Comparison of ENCODE assay signal across 10 mouse cellular contexts in the genomic region with DNA sequence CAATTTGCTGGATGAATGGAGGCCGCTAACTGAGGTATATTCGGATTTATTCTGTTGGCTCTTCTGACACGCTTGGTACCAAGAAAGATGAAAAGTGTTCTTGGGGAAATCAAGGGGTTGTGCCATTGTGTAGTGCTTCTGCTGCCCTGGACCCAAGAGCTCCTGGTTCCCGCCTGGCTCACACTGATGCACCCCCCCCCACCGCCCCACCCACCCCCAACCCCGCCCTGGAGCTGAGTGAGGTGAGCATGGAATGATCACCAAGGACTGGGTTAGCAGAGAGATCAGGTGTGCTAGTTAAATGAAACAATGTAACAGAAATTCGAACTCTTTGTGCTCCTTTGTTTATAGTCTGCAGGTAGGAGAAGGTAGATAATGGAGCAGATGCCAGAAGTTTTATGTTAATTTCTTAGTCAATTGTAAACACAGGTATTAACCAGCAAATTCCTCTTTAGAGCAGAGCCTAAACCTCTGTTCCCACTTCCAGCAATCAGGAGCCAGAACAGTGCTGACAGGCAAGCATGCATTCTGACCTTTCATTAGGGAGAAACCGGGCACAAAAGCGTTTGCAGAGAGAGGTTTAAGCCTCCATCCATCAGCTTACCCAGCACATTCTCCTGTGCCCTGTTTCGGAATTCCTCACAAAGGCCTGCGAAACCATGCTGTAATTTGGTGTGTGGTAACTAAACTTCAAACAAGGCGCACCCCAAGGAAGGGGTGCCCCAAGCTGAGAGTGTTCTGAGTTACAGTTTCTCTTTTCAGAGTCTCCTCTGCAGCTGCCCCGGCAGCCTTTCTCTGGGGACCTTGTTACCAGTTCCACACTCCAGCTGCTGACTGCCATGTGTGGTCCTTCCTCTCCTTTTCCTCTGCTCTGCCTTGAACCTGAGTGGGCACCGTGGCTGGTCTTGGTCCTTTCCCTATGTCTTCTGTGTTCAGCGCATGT.
A peak's percentile ranks its signal among the peaks of the same experiment; 100 is the strongest.
DNase-seq lines count a peak whose midpoint lies in the region; ATAC-seq and TF ChIP-seq lines count a peak whose summit lies in the region.
"Had no signal": no experiment of that assay in that cellular context is flagged by ENCODE, and none has a peak within 500 bp of the region (broad histone marks: within the 10 kb centered on the region; RNA-seq: fewer than 3 reads in every experiment).

No protein-coding gene starts in this region.

- H3K9me3 ChIP-seq in heart, embryonic 12.5 days (replicated peaks) = no peaks in the 10 kb centered on the region
- no peaks in the 10 kb centered on the region for H3K9me3 ChIP-seq in E14TG2a.4 (ENCODE audit: low read length)
- no peaks in the 10 kb centered on the region for H3K9me3 ChIP-seq in embryonic facial prominence, embryonic 11.5 days (replicated peaks; ENCODE audit: control insufficient read depth, low read length)
- H3K9me3 ChIP-seq in midbrain, embryonic 11.5 days (ENCODE audit: control insufficient read depth, low read length) = no peaks in the 10 kb centered on the region
- no peaks in the 10 kb centered on the region for H3K9me3 ChIP-seq in intestine, embryonic 16.5 days (ENCODE audit: control insufficient read depth, low read length)

- no peak for ATAC-seq in heart, embryonic 12.5 days (ENCODE audit: insufficient number of reproducible peaks, low FRiP score)
- no peak for ATAC-seq in embryonic facial prominence, embryonic 11.5 days (replicated peaks; ENCODE audit: insufficient number of reproducible peaks, low FRiP score, low TSS enrichment, low read depth)
- ATAC-seq in midbrain, embryonic 11.5 days (ENCODE audit: low FRiP score) = peak; percentile 36
- ATAC-seq in intestine, embryonic 16.5 days = no peak

- H3K36me3 ChIP-seq in heart, embryonic 12.5 days = no peaks in the 10 kb centered on the region
- H3K36me3 ChIP-seq in E14TG2a.4 (ENCODE audit: insufficient read depth, low read length) = no peaks in the 10 kb centered on the region
- no peaks in the 10 kb centered on the region for H3K36me3 ChIP-seq in embryonic facial prominence, embryonic 11.5 days (replicated peaks; ENCODE audit: control insufficient read depth, insufficient read depth, low read depth, low read length)
- no peaks in the 10 kb centered on the region for H3K36me3 ChIP-seq in midbrain, embryonic 11.5 days (ENCODE audit: control insufficient read depth, insufficient read depth, low read length)
- no peaks in the 10 kb centered on the region for H3K36me3 ChIP-seq in intestine, embryonic 16.5 days (ENCODE audit: control insufficient read depth, insufficient read depth, low read length)

- TF ChIP-seq CTCF in E14TG2a.4 (conservative IDR thresholded peaks at IDR 0.05; ENCODE audit: low read length) = no peak

- H3K4me3 ChIP-seq in heart, embryonic 12.5 days = no peak overlapping the region
- H3K4me3 ChIP-seq in E14TG2a.4 (replicated peaks; ENCODE audit: low read length) = peak overlapping the region; percentile 72
- H3K4me3 ChIP-seq in embryonic facial prominence, embryonic 11.5 days (ENCODE audit: low read depth, low read length) = no peak overlapping the region
- no peak overlapping the region for H3K4me3 ChIP-seq in midbrain, embryonic 11.5 days (ENCODE audit: low read depth, low read length)
- H3K4me3 ChIP-seq in intestine, embryonic 16.5 days (ENCODE audit: low read length) = no peak overlapping the region

- peaks cover 71% of the 10 kb centered on the region for H3K4me1 ChIP-seq in heart, embryonic 12.5 days (replicated peaks)
- H3K4me1 ChIP-seq in E14TG2a.4 (replicated peaks; ENCODE audit: low read depth, low read length) = peaks cover 74% of the 10 kb centered on the region
- no peaks in the 10 kb centered on the region for H3K4me1 ChIP-seq in embryonic facial prominence, embryonic 11.5 days (ENCODE audit: control insufficient read depth, insufficient read depth, low read length)
- H3K4me1 ChIP-seq in midbrain, embryonic 11.5 days (ENCODE audit: control insufficient read depth, insufficient read depth, low read length) = peaks cover 19% of the 10 kb centered on the region
- H3K4me1 ChIP-seq in intestine, embryonic 16.5 days (ENCODE audit: control insufficient read depth, insufficient read depth, low read length) = peaks cover 11% of the 10 kb centered on the region; the same call in 1 of the 2 replicates

- H3K9ac ChIP-seq in heart, embryonic 12.5 days = peak overlapping the region; percentile 50; the same call in 1 of the 2 replicates
- H3K9ac ChIP-seq in embryonic facial prominence, embryonic 11.5 days (replicated peaks; ENCODE audit: low read length) = no peak overlapping the region
- H3K9ac ChIP-seq in midbrain, embryonic 11.5 days (ENCODE audit: low read length) = no peak overlapping the region
- no peak overlapping the region for H3K9ac ChIP-seq in intestine, embryonic 16.5 days (ENCODE audit: low read depth, low read length)
- H3K9ac ChIP-seq: liver, embryonic 14.5 days had no signal

- H3K27ac ChIP-seq in heart, embryonic 12.5 days (ENCODE audit: poor library complexity, severe bottlenecking) = peak overlapping the region; percentile 76
- no peak overlapping the region for H3K27ac ChIP-seq in embryonic facial prominence, embryonic 11.5 days (replicated peaks; ENCODE audit: low read depth, low read length)
- H3K27ac ChIP-seq in midbrain, embryonic 11.5 days (ENCODE audit: low read depth, low read length) = no peak overlapping the region
- no peak overlapping the region for H3K27ac ChIP-seq in intestine, embryonic 16.5 days (ENCODE audit: low read length)
- H3K27ac ChIP-seq: liver, embryonic 14.5 days had no signal

- no peak for DNase-seq in heart, adult 8-10 months (ENCODE audit: low spot score)
- peak; percentile 30 for DNase-seq in embryonic facial prominence, embryonic 11.5 days (ENCODE audit: low spot score)
- DNase-seq in midbrain, embryonic 11.5 days (ENCODE audit: low spot score, missing footprints) = peak; percentile 85
- no peak for DNase-seq in right cerebral cortex, adult 18-20 months
- no peak for DNase-seq in frontal cortex, postnatal 14 days (ENCODE audit: low spot score in 2 of 2)
- DNase-seq: spleen, adult 18-20 months had no signal

- 30% methylated on average over 15 of the region's 15 CpGs for WGBS in heart, embryonic 12.5 days
- WGBS in embryonic facial prominence, embryonic 11.5 days = 22% methylated on average over 15 of the region's 15 CpGs
- WGBS in midbrain, embryonic 11.5 days = 20% methylated on average over 15 of the region's 15 CpGs
- WGBS in intestine, embryonic 16.5 days = 37% methylated on average over 15 of the region's 15 CpGs

- no peaks in the 10 kb centered on the region for H3K27me3 ChIP-seq in heart, embryonic 12.5 days (replicated peaks)
- no peaks in the 10 kb centered on the region for H3K27me3 ChIP-seq in E14TG2a.4 (ENCODE audit: insufficient read depth, low read length)
- no peaks in the 10 kb centered on the region for H3K27me3 ChIP-seq in embryonic facial prominence, embryonic 11.5 days (ENCODE audit: control insufficient read depth, insufficient read depth, low read length)
- H3K27me3 ChIP-seq in midbrain, embryonic 11.5 days (ENCODE audit: control insufficient read depth, insufficient read depth, low read length) = no peaks in the 10 kb centered on the region
- H3K27me3 ChIP-seq in intestine, embryonic 16.5 days (replicated peaks; ENCODE audit: control insufficient read depth, insufficient read depth, low read length) = no peaks in the 10 kb centered on the region

- peak overlapping the region; percentile 52 for H3K4me2 ChIP-seq in heart, embryonic 12.5 days
- no peak overlapping the region for H3K4me2 ChIP-seq in embryonic facial prominence, embryonic 11.5 days (ENCODE audit: low read depth, low read length)
- no peak overlapping the region for H3K4me2 ChIP-seq in midbrain, embryonic 11.5 days
- no peak overlapping the region for H3K4me2 ChIP-seq in intestine, embryonic 16.5 days (ENCODE audit: low read depth, low read length)

Comparison
In these comparisons a context has a peak if more than half of its experiments do, and no peak if none do; other contexts are left out.
1. DNase-seq: peak in embryonic facial prominence, embryonic 11.5 days (single experiment) and midbrain, embryonic 11.5 days (single experiment); none in heart, adult 8-10 months (single experiment), right cerebral cortex, adult 18-20 months (single experiment) and frontal cortex, postnatal 14 days (0 of 2).